Mouse (Mus musculus) embryonic fibroblast, embryonic 13.5 days (primary cell): ENCODE results near the gene Nup50.

ENCODE experiments used
- CTCF ChIP-seq: IDR thresholded peaks from 2 replicates; pipeline ENCODE4 v1.5.1; 2011; ENCODE audit warnings: mild to moderate bottlenecking, control low read depth, low read length, moderate library complexity, borderline replicate concordance; ENCODE audit not compliant: insufficient read depth
- POLR2A ChIP-seq: IDR thresholded peaks from 2 replicates; pipeline ENCODE4 v1.6.1; 2011; ENCODE audit warnings: low read depth, mild to moderate bottlenecking, control low read depth, low read length, moderate library complexity

- TF ChIP-seq CTCF (no peak), POLR2A (peak; percentile 92)
Observed at GRCm38 (mm10) chr15:84922884-84923507, at the start of gene Nup50.
